Comparison of ENCODE assay signal across 8 mouse cellular contexts in genomic region chr13:100785806-100786413, GRCm38 (mm10). TPM values are rescaled to one million over a fixed set of nuclear protein-coding genes. Genes with fewer than 3 reads are reported as not detected.
DNase-seq lines count a peak whose midpoint lies in the region; ATAC-seq and TF ChIP-seq lines count a peak whose summit lies in the region.

No protein-coding gene starts in this region.

- H3K4me3 ChIP-seq in left cerebral cortex, adult 2 months: peak overlapping the region; percentile 68
- peak overlapping the region; percentile 59 for H3K4me3 ChIP-seq in forebrain, postnatal 0 days (ENCODE audit: low read depth, low read length)
- H3K4me3 ChIP-seq in liver, embryonic 15.5 days (replicated peaks): peak overlapping the region; percentile 80

- no peaks in the 10 kb centered on the region for H3K9me3 ChIP-seq in forebrain, postnatal 0 days (ENCODE audit: low read length)
- no peaks in the 10 kb centered on the region for H3K9me3 ChIP-seq in liver, embryonic 15.5 days (replicated peaks)

- no peak for DNase-seq in left cerebral cortex, adult 2 months (ENCODE audit: extremely low spot score in 1 of 2, low spot score in 2 of 2)
- DNase-seq in left cerebral cortex, postnatal 25 days (ENCODE audit: low spot score in 2 of 2): no peak
- DNase-seq in ZHBTc4 (ENCODE audit: low read depth, low spot score): peak; percentile 54
- DNase-seq in forebrain, postnatal 0 days: no peak
- DNase-seq in spleen, postnatal 36 days (ENCODE audit: low spot score in 2 of 2): peak; percentile 5 to 16
- no peak for DNase-seq in cerebellum, adult 11 months
- no peak for DNase-seq in cerebellum, adult 9-11 months

- peak; percentile 2 for ATAC-seq in forebrain, postnatal 0 days
- ATAC-seq in liver, embryonic 15.5 days (ENCODE audit: insufficient read depth): peak; percentile 43

- under 1% methylated on average over 30 of the region's 30 CpGs for WGBS in forebrain, postnatal 0 days
- WGBS in liver, embryonic 15.5 days (ENCODE audit: insufficient replicate concordance): 0% methylated on average over 30 of the region's 30 CpGs

- H3K27ac ChIP-seq in left cerebral cortex, adult 2 months: no peak overlapping the region
- no peak overlapping the region for H3K27ac ChIP-seq in forebrain, postnatal 0 days (ENCODE audit: low read depth, low read length)
- H3K27ac ChIP-seq in liver, embryonic 15.5 days (replicated peaks): peak overlapping the region; percentile 90

- H3K9ac ChIP-seq in forebrain, postnatal 0 days: peak overlapping the region; percentile 37
- peak overlapping the region; percentile 86 for H3K9ac ChIP-seq in liver, embryonic 15.5 days

- no peak for TF ChIP-seq CTCF in left cerebral cortex, adult 2 months (IDR thresholded peaks at IDR 0.05)
- no peak for TF ChIP-seq CTCF in forebrain, postnatal 0 days (IDR thresholded peaks at IDR 0.05; ENCODE audit: low read depth)

- no peaks in the 10 kb centered on the region for H3K4me1 ChIP-seq in forebrain, postnatal 0 days (ENCODE audit: insufficient read depth)
- peaks cover 42% of the 10 kb centered on the region for H3K4me1 ChIP-seq in liver, embryonic 15.5 days (replicated peaks)

- intact Hi-C loops in left cerebral cortex, adult 2 months (cut with DNase I): loop anchor here (5.0 kb wide), 1 partner anchor 44 kb away; the partner anchor contains the start of gene Mrps36
- intact Hi-C loops in left cerebral cortex, postnatal 25 days (cut with DNase I): loop anchor here (5.0 kb wide), 1 partner anchor 46 kb away; the partner anchor contains the start of gene Slc30a5

- H3K27me3 ChIP-seq in forebrain, postnatal 0 days (ENCODE audit: insufficient read depth, low read length): no peaks in the 10 kb centered on the region
- H3K27me3 ChIP-seq in liver, embryonic 15.5 days: no peaks in the 10 kb centered on the region

- H3K36me3 ChIP-seq in forebrain, postnatal 0 days (ENCODE audit: insufficient read depth): no peaks in the 10 kb centered on the region
- H3K36me3 ChIP-seq in liver, embryonic 15.5 days (replicated peaks): peaks cover 45% of the 10 kb centered on the region

- peak overlapping the region; percentile 100 for H3K4me2 ChIP-seq in forebrain, postnatal 0 days (ENCODE audit: low read depth)
- peak overlapping the region; percentile 80 for H3K4me2 ChIP-seq in liver, embryonic 15.5 days

RNA-seq across cellular contexts. Expression of gene Ccnb1, which starts 0.5 kb away (rescaled TPM):
- under 1 TPM; 0.84 TPM for total RNA-seq in left cerebral cortex, adult 2 months (2021)
- 1 to 10 TPM; 1.7 to 1.8 TPM for total RNA-seq in left cerebral cortex, postnatal 25 days (2021)
- 16.5 and 17.1 TPM in 2 replicates for total RNA-seq in forebrain, postnatal 0 days (2014; rRNA removed)
- 22.8 and 26.2 TPM in 2 replicates for polyA plus RNA-seq in forebrain, postnatal 0 days (2015; fragmentation: Nextera tagmentation; extraction: Ambion mirVana)
- polyA plus RNA-seq in liver, embryonic 15.5 days (2015; fragmentation: Nextera tagmentation; extraction: Ambion mirVana): 221 and 222 TPM in 2 replicates

RNA-seq across cellular contexts. Expression of gene Cenph, which starts 10.2 kb away (rescaled TPM):
- total RNA-seq in left cerebral cortex, adult 2 months (2021): 1 to 10 TPM in 1 of 2 experiments, under 1 TPM in 1; 0.75 to 1.1 TPM
- total RNA-seq in left cerebral cortex, postnatal 25 days (2021): under 1 TPM; 0.53 to 0.57 TPM
- total RNA-seq in forebrain, postnatal 0 days (2014; rRNA removed): 3.5 and 4.9 TPM in 2 replicates
- polyA plus RNA-seq in forebrain, postnatal 0 days (2015; fragmentation: Nextera tagmentation; extraction: Ambion mirVana): 6.8 and 7.7 TPM in 2 replicates
- 26.5 and 31.0 TPM in 2 replicates for polyA plus RNA-seq in liver, embryonic 15.5 days (2015; fragmentation: Nextera tagmentation; extraction: Ambion mirVana)

RNA-seq across cellular contexts. Expression of gene Mrps36, which starts 41.5 kb away (rescaled TPM):
- 10 to 100 TPM; 51.1 to 51.6 TPM for total RNA-seq in left cerebral cortex, adult 2 months (2021)
- total RNA-seq in left cerebral cortex, postnatal 25 days (2021): 10 to 100 TPM; 56.5 to 61.3 TPM
- total RNA-seq in forebrain, postnatal 0 days (2014; rRNA removed): 33.0 and 63.9 TPM in 2 replicates
- polyA plus RNA-seq in forebrain, postnatal 0 days (2015; fragmentation: Nextera tagmentation; extraction: Ambion mirVana): 151 and 181 TPM in 2 replicates
- polyA plus RNA-seq in liver, embryonic 15.5 days (2015; fragmentation: Nextera tagmentation; extraction: Ambion mirVana): 83.5 and 107 TPM in 2 replicates

RNA-seq across cellular contexts. Expression of gene Slc30a5, which starts 47.3 kb away (rescaled TPM):
- 10 to 100 TPM; 38.2 to 47.0 TPM for total RNA-seq in left cerebral cortex, adult 2 months (2021)
- 10 to 100 TPM; 43.3 to 49.5 TPM for total RNA-seq in left cerebral cortex, postnatal 25 days (2021)
- 44.8 and 59.7 TPM in 2 replicates for total RNA-seq in forebrain, postnatal 0 days (2014; rRNA removed)
- polyA plus RNA-seq in forebrain, postnatal 0 days (2015; fragmentation: Nextera tagmentation; extraction: Ambion mirVana): 16.9 and 23.0 TPM in 2 replicates
- polyA plus RNA-seq in liver, embryonic 15.5 days (2015; fragmentation: Nextera tagmentation; extraction: Ambion mirVana): 25.1 and 25.5 TPM in 2 replicates

RNA-seq across cellular contexts. Expression of gene Cdk7, which starts 55.2 kb away (rescaled TPM):
- 10 to 100 TPM; 37.4 to 43.9 TPM for total RNA-seq in left cerebral cortex, adult 2 months (2021)
- 10 to 100 TPM; 35.3 to 39.3 TPM for total RNA-seq in left cerebral cortex, postnatal 25 days (2021)
- 38.0 and 48.2 TPM in 2 replicates for total RNA-seq in forebrain, postnatal 0 days (2014; rRNA removed)
- 36.5 and 40.9 TPM in 2 replicates for polyA plus RNA-seq in forebrain, postnatal 0 days (2015; fragmentation: Nextera tagmentation; extraction: Ambion mirVana)
- 31.9 and 32.1 TPM in 2 replicates for polyA plus RNA-seq in liver, embryonic 15.5 days (2015; fragmentation: Nextera tagmentation; extraction: Ambion mirVana)

Comparison
In these comparisons a context has a peak if more than half of its experiments do, and no peak if none do; other contexts are left out.
1. DNase-seq: peak in ZHBTc4 (single experiment) and spleen, postnatal 36 days (2 of 2); none in left cerebral cortex, adult 2 months (0 of 2), left cerebral cortex, postnatal 25 days (0 of 2), forebrain, postnatal 0 days (single experiment), cerebellum, adult 11 months (single experiment) and cerebellum, adult 9-11 months (single experiment).
2. Peak in every context shown above with its lines, with median percentiles within 50 percentile points of each other: H3K4me3 ChIP-seq.